Mouse (Mus musculus) spleen, postnatal 36 days (tissue): Measurements from ENCODE around the gene Atp8a1.
A peak's percentile ranks its signal among the peaks of the same experiment; 100 is the strongest.

Experiments
- DNase-seq, 2 experiments: peaks; one replicate each; pipeline ENCODE4 v3.0.0; 2022; ENCODE audit warnings: low spot score in 2 of 2, mixed read lengths in 1 of 2

The Atp8a1 gene

GRCm38 (mm10) chr5:67768708-67769107 lies 78.5 kb downstream of the Atp8a1 start:
- DNase-seq = no peak

- no peak for DNase-seq
Observed at GRCm38 (mm10) chr5:67764798-67765197, 82.4 kb downstream of the Atp8a1 start.

GRCm38 (mm10) chr5:67758126-67758525 lies 89.1 kb downstream of the Atp8a1 start:
- no peak for DNase-seq

- peak in 1 of 2 experiments; percentile 23 for DNase-seq
Observed at GRCm38 (mm10) chr5:67756138-67756537, 91.1 kb downstream of the Atp8a1 start.

- DNase-seq = no peak
Observed at GRCm38 (mm10) chr5:67753057-67753456, 94.2 kb downstream of the Atp8a1 start.

- no peak for DNase-seq
Observed at GRCm38 (mm10) chr5:67752629-67753028, 94.6 kb downstream of the Atp8a1 start.

GRCm38 (mm10) chr5:67752007-67752406 lies 95.2 kb downstream of the Atp8a1 start:
- no peak for DNase-seq

- no peak for DNase-seq
Observed at GRCm38 (mm10) chr5:67739261-67739660, 108.0 kb downstream of the Atp8a1 start.

GRCm38 (mm10) chr5:67738133-67738532 lies 109.1 kb downstream of the Atp8a1 start:
- no peak for DNase-seq

- DNase-seq = no peak
Observed at GRCm38 (mm10) chr5:67735771-67736170, 111.5 kb downstream of the Atp8a1 start.

- DNase-seq = no peak
Observed at GRCm38 (mm10) chr5:67733551-67734258, 113.5 kb downstream of the Atp8a1 start.

- no peak for DNase-seq
Observed at GRCm38 (mm10) chr5:67733150-67733549, 114.1 kb downstream of the Atp8a1 start.

GRCm38 (mm10) chr5:67727755-67728154 lies 119.5 kb downstream of the Atp8a1 start:
- DNase-seq = no peak

- DNase-seq = no peak
Observed at GRCm38 (mm10) chr5:67726810-67727209, 120.4 kb downstream of the Atp8a1 start.

GRCm38 (mm10) chr5:67701641-67702040 lies 145.6 kb downstream of the Atp8a1 start:
- DNase-seq = no peak

- no peak for DNase-seq
Observed at GRCm38 (mm10) chr5:67699418-67699817, 147.8 kb downstream of the Atp8a1 start.

- DNase-seq = no peak
Observed at GRCm38 (mm10) chr5:67698176-67698575, 149.1 kb downstream of the Atp8a1 start.

- no peak for DNase-seq
Observed at GRCm38 (mm10) chr5:67696741-67697596, 150.3 kb downstream of the Atp8a1 start.

- no peak for DNase-seq
Observed at GRCm38 (mm10) chr5:67695055-67695710, 152.1 kb downstream of the Atp8a1 start.

GRCm38 (mm10) chr5:67690336-67690735 lies 156.9 kb downstream of the Atp8a1 start:
- DNase-seq = no peak

GRCm38 (mm10) chr5:67688001-67688400 lies 159.2 kb downstream of the Atp8a1 start:
- DNase-seq = no peak

- DNase-seq = no peak
Observed at GRCm38 (mm10) chr5:67685906-67686305, 161.3 kb downstream of the Atp8a1 start.
